ENCODE assay signal across 11 mouse cellular contexts in genomic region chr15:87367381-87367780, GRCm38 (mm10).
DNase-seq lines count a peak whose midpoint lies in the region; ATAC-seq and TF ChIP-seq lines count a peak whose summit lies in the region.
"Had no signal": no experiment of that assay in that cellular context is flagged by ENCODE, and none has a peak within 500 bp of the region (broad histone marks: within the 10 kb centered on the region; RNA-seq: fewer than 3 reads in every experiment).

No protein-coding gene starts in this region.

- no peaks in the 10 kb centered on the region for H3K4me1 ChIP-seq in forebrain, embryonic 11.5 days (replicated peaks; ENCODE audit: control insufficient read depth, insufficient read depth, low read length)
- H3K4me1 ChIP-seq in forebrain, embryonic 13.5 days = no peaks in the 10 kb centered on the region
- H3K4me1 ChIP-seq in ES-Bruce4 (ENCODE audit: control insufficient read depth, insufficient read depth, low read length) = no peaks in the 10 kb centered on the region
- H3K4me1 ChIP-seq in embryonic facial prominence, embryonic 10.5 days = no peaks in the 10 kb centered on the region
- H3K4me1 ChIP-seq: liver, embryonic 13.5 days had no signal

- 42% methylated on average over 5 of the region's 5 CpGs for WGBS in forebrain, embryonic 11.5 days
- WGBS in forebrain, embryonic 13.5 days = 48% methylated on average over 5 of the region's 5 CpGs
- WGBS in embryonic facial prominence, embryonic 10.5 days = 48% methylated on average over 5 of the region's 5 CpGs

- no peak overlapping the region for H3K27ac ChIP-seq in forebrain, embryonic 11.5 days (ENCODE audit: low read depth, low read length)
- no peak overlapping the region for H3K27ac ChIP-seq in forebrain, embryonic 13.5 days
- no peak overlapping the region for H3K27ac ChIP-seq in ES-Bruce4 (ENCODE audit: insufficient read depth, low read length)
- H3K27ac ChIP-seq in embryonic facial prominence, embryonic 10.5 days (replicated peaks) = no peak overlapping the region
- H3K27ac ChIP-seq: liver, embryonic 13.5 days had no signal

- H3K9me3 ChIP-seq in forebrain, embryonic 11.5 days (ENCODE audit: control insufficient read depth, low read length) = no peaks in the 10 kb centered on the region; the same call in 1 of the 2 replicates
- 0 out of 2 replicates have a peak, but pooled peaks cover 3% of the 10 kb centered on the region for H3K9me3 ChIP-seq in forebrain, embryonic 13.5 days (replicated peaks)
- no peaks in the 10 kb centered on the region; the same call in 1 of the 2 replicates for H3K9me3 ChIP-seq in ES-Bruce4 (replicated peaks; ENCODE audit: control insufficient read depth, insufficient read depth, low read length, poor library complexity, severe bottlenecking)
- 0 out of 2 replicates have a peak, but pooled peaks cover 2% of the 10 kb centered on the region for H3K9me3 ChIP-seq in embryonic facial prominence, embryonic 10.5 days

- H3K4me2 ChIP-seq in forebrain, embryonic 11.5 days (ENCODE audit: low read depth, low read length, severe bottlenecking) = no peak overlapping the region
- no peak overlapping the region for H3K4me2 ChIP-seq in forebrain, embryonic 13.5 days
- H3K4me2 ChIP-seq: liver, embryonic 13.5 days had no signal

- H3K9ac ChIP-seq in forebrain, embryonic 11.5 days (ENCODE audit: low read length) = no peak overlapping the region
- no peak overlapping the region for H3K9ac ChIP-seq in forebrain, embryonic 13.5 days
- no peak overlapping the region for H3K9ac ChIP-seq in ES-Bruce4 (ENCODE audit: low read depth, poor library complexity, severe bottlenecking)
- H3K9ac ChIP-seq: liver, embryonic 13.5 days had no signal

- no peak overlapping the region for H3K4me3 ChIP-seq in forebrain, embryonic 11.5 days (ENCODE audit: low read depth, low read length)
- no peak overlapping the region for H3K4me3 ChIP-seq in forebrain, embryonic 13.5 days
- H3K4me3 ChIP-seq in ES-Bruce4 (ENCODE audit: low read depth, low read length) = no peak overlapping the region
- no peak overlapping the region for H3K4me3 ChIP-seq in embryonic facial prominence, embryonic 10.5 days
- H3K4me3 ChIP-seq: liver, embryonic 13.5 days had no signal

- no peak for TF ChIP-seq EP300 in ES-Bruce4 (IDR thresholded peaks at IDR 0.05; ENCODE audit: insufficient read depth, low read depth, low read length)

- peak; percentile 65 for TF ChIP-seq CTCF in ES-Bruce4 (IDR thresholded peaks at IDR 0.05; ENCODE audit: low read depth, low read length)

- intact Hi-C loops in left cerebral cortex, postnatal 4 days (cut with DNase I) = loop anchor here (10.0 kb wide), 1 partner anchor 177 kb away; the partner anchor contains the start of gene Fam19a5
- intact Hi-C loops in left cerebral cortex, postnatal 10 days (cut with DNase I) = no loop called here

- no peaks in the 10 kb centered on the region for H3K36me3 ChIP-seq in forebrain, embryonic 11.5 days (ENCODE audit: control insufficient read depth, insufficient read depth, low read length)
- H3K36me3 ChIP-seq in forebrain, embryonic 13.5 days (ENCODE audit: poor library complexity, severe bottlenecking) = no peaks in the 10 kb centered on the region
- no peaks in the 10 kb centered on the region for H3K36me3 ChIP-seq in ES-Bruce4 (ENCODE audit: control insufficient read depth, insufficient read depth, low read length, poor library complexity, severe bottlenecking)
- H3K36me3 ChIP-seq in embryonic facial prominence, embryonic 10.5 days (replicated peaks) = no peaks in the 10 kb centered on the region
- H3K36me3 ChIP-seq: liver, embryonic 13.5 days had no signal

- no peaks in the 10 kb centered on the region for H3K27me3 ChIP-seq in forebrain, embryonic 11.5 days (ENCODE audit: control insufficient read depth, insufficient read depth, low read length)
- H3K27me3 ChIP-seq in forebrain, embryonic 13.5 days = no peaks in the 10 kb centered on the region
- H3K27me3 ChIP-seq in ES-Bruce4 (ENCODE audit: control insufficient read depth, insufficient read depth, low read length, poor library complexity, severe bottlenecking) = no peaks in the 10 kb centered on the region
- no peaks in the 10 kb centered on the region for H3K27me3 ChIP-seq in embryonic facial prominence, embryonic 10.5 days (replicated peaks; ENCODE audit: low read depth, poor library complexity, severe bottlenecking)
- H3K27me3 ChIP-seq: CH12.LX; liver, embryonic 13.5 days had no signal

- peak; percentile 58 for DNase-seq in forebrain, embryonic 11.5 days (ENCODE audit: low spot score)
- peak; percentile 31 for DNase-seq in left cerebral cortex, postnatal 4 days
- DNase-seq in left cerebral cortex, postnatal 10 days (ENCODE audit: extremely low spot score in 1 of 2, low spot score in 2 of 2) = no peak
- DNase-seq in embryonic facial prominence, embryonic 10.5 days (ENCODE audit: low spot score) = peak; percentile 24
- DNase-seq in urinary bladder, postnatal 14 days (ENCODE audit: low spot score) = no peak
- no peak for DNase-seq in thymus, adult 18-20 months
- DNase-seq: liver, embryonic 13.5 days; thymus, adult 2 months had no signal

- no peak for ATAC-seq in forebrain, embryonic 11.5 days (replicated peaks; ENCODE audit: low FRiP score)
- no peak for ATAC-seq in forebrain, embryonic 13.5 days

- no peak for TF ChIP-seq POLR2A in ES-Bruce4 (IDR thresholded peaks at IDR 0.05; ENCODE audit: insufficient read depth, low read length)

Comparison
In these comparisons a context has a peak if more than half of its experiments do, and no peak if none do; other contexts are left out.
1. DNase-seq: peak in forebrain, embryonic 11.5 days (single experiment), left cerebral cortex, postnatal 4 days (single experiment) and embryonic facial prominence, embryonic 10.5 days (single experiment); none in left cerebral cortex, postnatal 10 days (0 of 2), urinary bladder, postnatal 14 days (single experiment) and thymus, adult 18-20 months (0 of 2).